Mouse (Mus musculus) gonadal fat pad, adult 2 months (tissue): Measurements from ENCODE around the gene Olfr1462. TPM values are rescaled to one million over a fixed set of nuclear protein-coding genes. Genes with fewer than 3 reads are reported as not detected.

Experiments
- DNase-seq: peaks from one replicate; pipeline ENCODE4 v3.0.0-alpha.2; 2012; ENCODE audit warnings: low read depth
- polyA plus RNA-seq: library from polyadenylated mRNA; depleted of rRNA; stranded (reverse); fragments of >200 nt; gene quantifications from 2 replicates; pipeline ENCODE4 v1.2.3, GENCODE M21; 2012; rRNA removed

Olfr1462 gene
- polyA plus RNA-seq = not detected in 2 replicates

- DNase-seq = no peak
Measured at GRCm38 (mm10) chr19:13185434-13185833, at the start of gene Olfr1462. TSS of gene Olfr1462 (plus strand) at chr19:13185734.

GRCm38 (mm10) chr19:13149449-13149848, 36.1 kb upstream of the Olfr1462 start, which contains the start of gene Olfr1459:
TSS of gene Olfr1459 (minus strand) at chr19:13149549.
- no peak for DNase-seq

- no peak for DNase-seq
Measured at GRCm38 (mm10) chr19:13162700-13163099, 22.8 kb upstream of the Olfr1462 start, which contains the start of gene Olfr1461. TSS of gene Olfr1461 (plus strand) at chr19:13163000.

- DNase-seq = no peak
Measured at GRCm38 (mm10) chr19:13221666-13222065, 36.1 kb downstream of the Olfr1462 start.

- DNase-seq = no peak
Measured at GRCm38 (mm10) chr19:13231028-13231427, 45.5 kb downstream of the Olfr1462 start, which contains the start of gene Olfr1463. TSS of gene Olfr1463 (plus strand) at chr19:13231328.

Other genes with a start within 250 kb of the Olfr1462 start
- not detected in 2 replicates for gene Olfr1450, start 235.5 kb upstream of the Olfr1462 start, polyA plus RNA-seq
- gene Olfr1451, start 190.7 kb upstream of the Olfr1462 start, polyA plus RNA-seq = not detected in 2 replicates
- gene Olfr1453, start 157.4 kb upstream of the Olfr1462 start, polyA plus RNA-seq = not detected in 2 replicates
- not detected in 2 replicates for gene Olfr1454, start 125.1 kb upstream of the Olfr1462 start, polyA plus RNA-seq
- not detected in 2 replicates for gene Olfr1457, start 87.8 kb upstream of the Olfr1462 start, polyA plus RNA-seq
- gene Olfr1458, start 79.0 kb upstream of the Olfr1462 start, polyA plus RNA-seq = not detected in 2 replicates
- not detected in 2 replicates for gene Olfr1459, start 36.2 kb upstream of the Olfr1462 start, polyA plus RNA-seq
- not detected in 2 replicates for gene Olfr1461, start 22.7 kb upstream of the Olfr1462 start, polyA plus RNA-seq
- not detected in 2 replicates for gene Olfr1463, start 45.6 kb downstream of the Olfr1462 start, polyA plus RNA-seq
- not detected in 2 replicates for gene Olfr1465, start 129.8 kb downstream of the Olfr1462 start, polyA plus RNA-seq
- gene Olfr1466, start 153.1 kb downstream of the Olfr1462 start, polyA plus RNA-seq = not detected in 2 replicates
- gene Olfr1467, start 176.5 kb downstream of the Olfr1462 start, polyA plus RNA-seq = not detected in 2 replicates
- not detected in 2 replicates for gene Olfr1469, start 222.1 kb downstream of the Olfr1462 start, polyA plus RNA-seq